Mouse (Mus musculus): ENCODE results near the gene Muc4. TPM values are rescaled to one million over a fixed set of nuclear protein-coding genes. Genes with fewer than 3 reads are reported as not detected.

Gene Muc4
- polyA plus RNA-seq, 1 experiment from 2014 or later: not detected

DNA sequence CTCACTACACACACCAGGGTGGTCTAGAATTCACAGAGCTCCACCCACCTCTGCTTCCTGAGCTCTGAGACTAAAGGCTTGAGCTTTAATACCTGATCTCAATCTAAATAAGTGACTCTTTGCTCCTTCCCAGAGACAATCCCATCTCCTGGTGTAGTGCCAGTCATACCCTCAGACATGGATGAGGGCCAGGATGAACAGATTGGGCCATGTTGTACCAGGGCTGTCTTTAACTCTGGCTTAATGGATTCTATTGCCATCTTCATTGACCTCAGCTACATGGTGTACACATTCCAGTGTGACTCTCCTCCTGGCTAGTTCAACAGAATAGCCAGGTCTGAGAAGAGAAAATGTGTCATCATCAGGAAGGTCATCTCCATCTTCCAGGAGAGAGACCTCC lies 9.2 kb upstream of the Muc4 start:
- CTCF ChIA-PET: interaction anchor here (1.1 kb wide), 1 partner anchor 30 kb away, joined by 4 read pairs; no protein-coding TSS in a partner anchor
- no peak for ATAC-seq

DNA sequence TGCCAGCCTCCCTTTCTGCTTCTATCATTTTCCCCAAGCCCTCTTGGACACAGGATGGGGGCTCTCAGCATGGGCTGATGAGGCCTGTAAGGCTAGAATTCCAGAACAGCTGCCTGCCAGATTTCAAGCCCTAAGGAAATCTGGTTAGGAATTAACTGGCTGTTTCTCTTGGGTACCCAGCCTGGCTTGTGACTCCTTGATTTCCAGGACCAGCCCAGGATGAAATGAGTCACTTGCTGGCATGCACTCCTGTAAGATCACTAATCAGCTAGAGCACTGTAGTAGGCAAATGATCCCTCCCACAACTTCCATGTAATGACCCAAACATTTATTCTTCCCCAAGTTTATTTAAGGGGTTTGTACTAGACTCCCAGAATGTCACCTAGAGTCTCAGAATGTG lies 7.4 kb upstream of the Muc4 start:
- CTCF ChIA-PET: interaction anchor here (1.4 kb wide), 2 partner anchors 14 to 69 kb away, joined by 3 to 4 read pairs; no protein-coding TSS in a partner anchor
- DNase-seq (ENCODE audit: low read depth, low spot score) (peak; percentile 91), ATAC-seq (peak; percentile 97)

More for the DNA sequence above, 9.2 kb upstream of the Muc4 start:
- no peak for DNase-seq (ENCODE audit: low read depth, low spot score)
- H3K27me3 ChIP-seq: no peaks in the 10 kb centered on the region
- in situ Hi-C loops (cut with MboI; ENCODE audit: low pct_unique_long_range_greater_than_20kb): loop anchor here (5.0 kb wide), 1 partner anchor 76 kb away; no protein-coding TSS in a partner anchor
- TF ChIP-seq CTCF (IDR thresholded peaks at IDR 0.05): no peak
- POLR2A ChIA-PET: no interaction called here

DNA sequence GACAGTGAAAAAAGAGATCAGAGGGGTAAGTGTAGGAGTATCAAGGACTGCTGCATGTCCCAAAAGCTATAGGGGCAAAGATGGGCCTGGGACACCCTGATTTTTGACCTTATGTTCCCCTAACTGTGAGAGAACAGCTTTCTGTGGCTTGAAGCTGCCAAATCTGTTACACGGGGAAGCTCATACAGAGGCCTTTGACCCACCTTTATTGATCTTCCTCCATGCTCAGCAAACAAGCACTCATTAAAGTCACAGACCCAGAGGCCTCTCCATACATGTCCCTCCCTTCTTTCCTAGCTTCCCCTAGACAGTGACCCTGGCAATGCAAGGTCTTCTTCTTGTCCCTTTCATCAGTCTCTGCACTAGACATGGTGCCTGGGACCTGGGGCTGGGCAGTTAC lies 7.0 kb upstream of the Muc4 start:
- H3K27me3 ChIP-seq: no peaks in the 10 kb centered on the region
- no peak for TF ChIP-seq CTCF (IDR thresholded peaks at IDR 0.05)
- ATAC-seq (no peak), DNase-seq (ENCODE audit: low read depth, low spot score) (no peak)
- CTCF ChIA-PET: interaction anchor here (1.1 to 1.4 kb wide), 3 partner anchors 14 to 69 kb away, joined by 3 to 4 read pairs (median 3); no protein-coding TSS in a partner anchor
- POLR2A ChIA-PET: interaction anchor here (0.6 kb wide), 1 partner anchor 75 kb away, joined by 4 read pairs; no protein-coding TSS in a partner anchor
- in situ Hi-C loops (cut with MboI; ENCODE audit: low pct_unique_long_range_greater_than_20kb): loop anchor here (5.0 kb wide), 1 partner anchor 74 kb away; no protein-coding TSS in a partner anchor

More for the DNA sequence above, 7.4 kb upstream of the Muc4 start:
- TF ChIP-seq CTCF (IDR thresholded peaks at IDR 0.05): no peak
- no peaks in the 10 kb centered on the region for H3K27me3 ChIP-seq
- in situ Hi-C loops (cut with MboI; ENCODE audit: low pct_unique_long_range_greater_than_20kb): loop anchor here (5.0 kb wide), 1 partner anchor 74 kb away; no protein-coding TSS in a partner anchor
- POLR2A ChIA-PET: interaction anchor here (0.6 kb wide), 1 partner anchor 75 kb away, joined by 4 read pairs; no protein-coding TSS in a partner anchor

DNA sequence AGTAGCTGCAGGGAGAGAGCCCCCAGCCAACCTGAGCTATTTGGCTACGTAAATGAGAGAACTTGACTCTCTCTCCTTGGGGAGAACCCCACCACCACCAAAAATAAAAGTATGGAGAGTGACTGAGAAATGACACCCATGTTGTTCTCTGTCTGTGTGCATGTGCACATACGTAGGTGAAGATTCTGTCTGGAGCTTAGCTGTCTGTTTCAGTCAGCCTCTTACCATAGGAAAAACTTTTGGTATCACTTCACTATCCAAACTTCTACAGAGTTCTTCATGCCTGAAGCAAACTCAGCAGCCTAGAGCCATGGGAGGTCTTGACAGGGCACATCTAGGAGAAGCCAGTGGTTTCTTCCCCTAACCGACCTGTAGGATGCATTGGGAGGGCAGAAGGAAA lies 2.5 kb upstream of the Muc4 start:
- no peak for TF ChIP-seq CTCF (IDR thresholded peaks at IDR 0.05)
- ATAC-seq (no peak), DNase-seq (ENCODE audit: low read depth, low spot score) (no peak)
- in situ Hi-C loops (cut with MboI; ENCODE audit: low pct_unique_long_range_greater_than_20kb): no loop called here
- POLR2A ChIA-PET: no interaction called here
- CTCF ChIA-PET: interaction anchor here (2.4 kb wide), 1 partner anchor 9 kb away, joined by 5 read pairs; no protein-coding TSS in a partner anchor
- H3K27me3 ChIP-seq: no peaks in the 10 kb centered on the region

DNA sequence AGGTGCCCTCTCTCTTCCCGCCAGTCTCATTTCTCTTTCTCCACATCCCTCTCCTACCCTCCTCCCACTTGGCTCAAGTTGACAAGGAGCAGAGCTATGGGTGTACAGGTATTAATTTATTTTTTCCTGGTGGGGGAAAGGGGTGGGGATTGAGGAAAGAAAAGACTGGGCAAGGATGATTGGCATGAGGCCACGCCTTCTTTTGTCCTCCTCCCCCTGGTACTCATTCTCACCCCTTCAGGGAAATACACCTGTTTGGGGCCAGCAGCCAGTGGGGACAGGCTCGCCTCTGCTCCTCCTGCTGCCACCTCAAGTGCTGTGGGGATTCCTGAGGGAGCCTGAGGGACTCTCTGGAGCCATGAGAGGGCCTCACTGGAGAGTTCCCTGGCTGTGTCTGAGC lies 336 bp downstream of the Muc4 start:
- in situ Hi-C loops (cut with MboI; ENCODE audit: low pct_unique_long_range_greater_than_20kb): no loop called here
- POLR2A ChIA-PET: no interaction called here
- ATAC-seq (no peak), DNase-seq (ENCODE audit: low read depth, low spot score) (no peak)
- H3K27me3 ChIP-seq: no peaks in the 10 kb centered on the region
- CTCF ChIA-PET: no interaction called here
- TF ChIP-seq CTCF (IDR thresholded peaks at IDR 0.05): no peak

DNA sequence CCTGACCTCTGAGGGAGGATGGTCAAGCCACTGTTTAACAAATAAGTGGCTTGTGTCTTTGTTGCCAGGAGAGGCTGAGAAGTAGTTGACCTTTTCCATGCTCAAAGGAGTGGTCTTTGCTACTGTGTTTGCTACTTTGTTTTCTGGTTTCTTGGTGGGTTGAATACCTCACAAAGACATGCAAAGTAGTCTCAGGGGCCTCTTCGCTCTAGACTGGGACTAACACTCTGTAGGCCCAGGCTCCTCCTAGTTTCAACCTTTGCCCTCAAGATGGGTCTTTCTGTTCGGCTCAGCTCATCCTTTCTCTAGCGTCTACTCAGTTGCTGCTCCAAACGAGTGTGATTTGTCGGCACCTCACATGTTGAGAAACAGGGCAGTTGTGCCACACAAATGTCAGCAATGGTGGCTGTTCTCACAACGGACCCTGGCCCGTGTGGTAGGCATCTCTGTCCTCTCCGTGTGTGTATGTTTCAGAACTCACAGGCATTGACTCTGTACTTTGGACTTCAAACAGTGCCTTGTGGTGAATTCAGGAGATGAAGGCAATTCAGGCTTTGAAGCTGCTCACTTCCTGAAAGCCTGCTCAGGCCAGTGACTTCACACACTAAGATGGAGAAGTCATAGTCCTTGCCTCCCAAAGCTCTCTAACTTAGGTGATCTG lies 4.4 kb downstream of the Muc4 start:
- no peak for ATAC-seq
- POLR2A ChIA-PET: no interaction called here
- TF ChIP-seq CTCF (IDR thresholded peaks at IDR 0.05): no peak
- DNase-seq (ENCODE audit: low read depth, low spot score): no peak
- CTCF ChIA-PET: interaction anchor here (0.8 to 1.1 kb wide), 2 partner anchors 11 to 37 kb away, joined by 3 read pairs; no protein-coding TSS in a partner anchor
- in situ Hi-C loops (cut with MboI; ENCODE audit: low pct_unique_long_range_greater_than_20kb): no loop called here
- no peaks in the 10 kb centered on the region for H3K27me3 ChIP-seq

DNA sequence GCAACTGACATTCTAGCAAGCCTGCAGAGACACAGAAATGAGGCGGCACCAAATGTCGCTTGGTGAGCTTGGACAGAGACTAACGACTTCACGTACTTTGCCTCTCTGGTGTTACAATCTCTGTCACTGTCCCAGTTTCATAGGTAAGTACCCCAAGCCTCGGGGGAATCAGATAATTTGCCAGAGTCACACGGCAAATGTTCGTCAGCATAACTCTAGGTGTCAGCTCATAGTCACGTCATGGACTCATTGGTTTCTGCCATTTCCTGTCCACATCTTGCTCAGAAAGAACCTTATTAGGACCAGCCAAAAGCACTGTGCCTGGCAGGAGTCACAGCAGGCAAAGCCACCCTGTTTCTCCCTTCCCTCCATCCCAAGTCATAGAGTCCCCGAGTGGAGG lies 5.7 kb downstream of the Muc4 start:
- no peak for TF ChIP-seq CTCF (IDR thresholded peaks at IDR 0.05)
- in situ Hi-C loops (cut with MboI; ENCODE audit: low pct_unique_long_range_greater_than_20kb): no loop called here
- ATAC-seq: no peak
- CTCF ChIA-PET: interaction anchor here (0.8 to 1.7 kb wide), 4 partner anchors 9 to 31 kb away, joined by 3 to 5 read pairs (median 3); no protein-coding TSS in a partner anchor
- H3K27me3 ChIP-seq: no peaks in the 10 kb centered on the region
- POLR2A ChIA-PET: no interaction called here
- no peak for DNase-seq (ENCODE audit: low read depth, low spot score)

DNA sequence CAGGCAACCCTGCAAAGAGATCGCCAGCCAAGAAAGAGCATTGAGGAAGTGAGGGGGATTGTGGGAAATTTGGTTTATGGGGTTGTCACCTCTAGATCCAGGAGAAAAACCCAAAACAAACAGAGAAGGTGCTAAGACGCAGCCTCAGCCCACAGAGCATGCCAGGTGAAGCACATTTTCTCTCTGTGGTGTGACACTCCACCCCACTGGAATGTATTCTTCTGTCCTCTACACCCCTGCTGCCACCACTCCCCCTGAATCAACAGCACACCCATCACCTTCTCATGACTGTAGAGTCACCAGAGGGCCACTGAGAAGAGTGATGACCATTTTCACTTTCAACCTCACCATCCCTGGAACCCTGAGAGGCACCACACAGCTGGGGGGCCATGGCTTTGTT lies 7.0 kb downstream of the Muc4 start:
- CTCF ChIA-PET: interaction anchor here (1.2 to 1.7 kb wide), 2 partner anchors 10 to 11 kb away, joined by 4 to 5 read pairs; no protein-coding TSS in a partner anchor
- DNase-seq (ENCODE audit: low read depth, low spot score): no peak
- TF ChIP-seq CTCF (IDR thresholded peaks at IDR 0.05): no peak
- no peaks in the 10 kb centered on the region for H3K27me3 ChIP-seq
- in situ Hi-C loops (cut with MboI; ENCODE audit: low pct_unique_long_range_greater_than_20kb): no loop called here
- no peak for ATAC-seq
- POLR2A ChIA-PET: no interaction called here

DNA sequence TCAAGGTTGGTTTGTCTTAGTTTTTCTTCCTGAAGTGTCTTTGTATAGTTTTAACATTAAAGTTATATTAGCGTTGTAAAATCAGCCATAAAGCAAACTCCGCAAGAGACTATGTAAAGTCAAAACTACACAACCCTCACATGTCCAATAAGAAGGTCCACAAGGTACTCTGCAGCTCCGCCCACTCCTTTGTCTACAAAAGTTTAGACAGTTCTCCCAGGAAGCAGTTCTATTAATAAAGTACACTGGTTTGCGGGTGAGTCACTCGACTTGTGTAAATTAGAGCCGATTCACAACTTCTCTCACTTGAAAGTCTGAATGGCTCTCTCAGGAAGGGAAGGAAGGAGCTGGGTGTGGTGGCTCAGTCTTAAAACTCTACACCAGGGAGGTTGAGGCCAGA lies 10.2 kb downstream of the Muc4 start:
- ChIA-PET POLR2A (no interaction called here), CTCF (interaction anchor here (1.5 kb wide), 1 partner anchor 29 kb away, joined by 3 read pairs; no protein-coding TSS in a partner anchor)
- in situ Hi-C loops (cut with MboI; ENCODE audit: low pct_unique_long_range_greater_than_20kb): no loop called here
- TF ChIP-seq CTCF (IDR thresholded peaks at IDR 0.05): no peak
- no peaks in the 10 kb centered on the region for H3K27me3 ChIP-seq
- ATAC-seq (no peak), DNase-seq (ENCODE audit: low read depth, low spot score) (no peak)

DNA sequence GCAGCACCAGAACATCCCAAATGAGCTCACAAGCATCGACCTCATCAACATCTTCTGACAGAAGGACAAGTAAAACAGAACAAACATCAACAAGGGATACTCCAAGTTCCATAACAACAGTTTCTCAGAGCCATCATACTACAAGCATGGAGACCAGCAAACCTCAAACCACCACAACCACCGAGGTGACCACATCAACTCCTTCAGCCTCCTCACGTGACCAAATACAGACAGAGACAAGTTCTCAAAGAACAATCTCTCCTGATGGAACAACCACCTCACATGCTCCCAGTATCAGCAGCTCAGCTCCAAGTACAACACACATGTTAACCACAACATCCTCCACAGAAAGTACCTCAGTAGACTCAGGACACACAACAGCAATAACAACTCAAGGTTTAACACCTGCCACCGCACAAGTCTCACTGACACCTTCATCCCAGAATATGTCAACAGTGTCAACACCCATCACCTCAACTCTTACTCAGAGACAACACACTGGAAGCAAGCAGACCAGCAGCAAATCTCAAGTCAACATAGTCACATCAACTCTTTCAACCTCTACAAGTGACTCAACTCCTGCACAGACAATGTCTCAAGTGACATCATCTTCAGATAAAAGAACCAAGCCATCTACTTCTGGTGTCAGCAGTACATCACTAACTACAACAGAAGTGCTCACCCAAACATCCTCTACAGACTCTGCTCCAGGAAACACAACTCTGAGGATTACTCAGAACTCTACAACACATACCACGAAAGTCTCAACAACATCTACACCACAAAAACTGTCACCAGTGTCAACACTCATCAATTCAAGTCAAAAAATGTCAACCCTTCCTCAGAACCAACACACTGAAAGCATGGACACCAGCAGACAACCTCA lies 14.8 kb downstream of the Muc4 start:
- no peaks in the 10 kb centered on the region for H3K27me3 ChIP-seq
- ATAC-seq: no peak
- CTCF ChIA-PET: interaction anchor here (1.0 kb wide), 2 partner anchors 10 to 22 kb away, joined by 3 read pairs; no protein-coding TSS in a partner anchor

More for the DNA sequence above, 14.8 kb downstream of the Muc4 start:
- POLR2A ChIA-PET: no interaction called here
- TF ChIP-seq CTCF (IDR thresholded peaks at IDR 0.05): no peak
- in situ Hi-C loops (cut with MboI; ENCODE audit: low pct_unique_long_range_greater_than_20kb): no loop called here
- no peak for DNase-seq (ENCODE audit: low read depth, low spot score)
